Mouse (Mus musculus) embryonic facial prominence, embryonic 15.5 days (tissue): ENCODE measurements at regions not wholly inside any gene's neighbourhood (a gene's known extent, or its start where the extent isn't known, plus 50 kb on each side); places are given as distances from the start of the nearest gene placed in this dataset.

Experiments
- ATAC-seq: fragments of 200-750 bp; cut with Nextera tagmentation; 2 replicates; pipeline ENCODE4 v1.8.0; 2017; ENCODE audit warnings: low read depth, moderate TSS enrichment; ENCODE audit not compliant: insufficient number of reproducible peaks, low FRiP score, low TSS enrichment
- H3K27ac ChIP-seq: fragments of 300-500 bp; sonication (generic); replicated peaks from 2 replicates; pipeline ENCODE4 v1.5.1; 2015; ENCODE audit warnings: mild to moderate bottlenecking, inconsistent platforms
- H3K27me3 ChIP-seq: fragments of 300-500 bp; sonication (generic); 2 replicates; pipeline ENCODE4 v1.6.1; 2015; ENCODE audit warnings: inconsistent platforms
- H3K36me3 ChIP-seq: fragments of 300-500 bp; sonication (generic); 2 replicates; pipeline ENCODE4 v1.6.1; 2015; ENCODE audit warnings: mild to moderate bottlenecking, inconsistent platforms
- H3K4me1 ChIP-seq: fragments of 300-500 bp; sonication (generic); 2 replicates; pipeline ENCODE4 v1.6.1; 2015; ENCODE audit warnings: inconsistent platforms
- H3K4me2 ChIP-seq: fragments of 300-500 bp; sonication (generic); replicated peaks from 2 replicates; pipeline ENCODE4 v1.6.1; 2015; ENCODE audit warnings: mild to moderate bottlenecking, inconsistent platforms
- H3K4me3 ChIP-seq: fragments of 300-500 bp; sonication (generic); replicated peaks from 2 replicates; pipeline ENCODE4 v1.5.1; 2015; ENCODE audit warnings: mild to moderate bottlenecking, inconsistent platforms
- H3K9ac ChIP-seq: fragments of 300-500 bp; sonication (generic); 2 replicates; pipeline ENCODE4 v1.6.1; 2015; ENCODE audit warnings: inconsistent platforms
- H3K9me3 ChIP-seq: fragments of 300-500 bp; sonication (generic); replicated peaks from 2 replicates; pipeline ENCODE4 v1.6.1; 2016; ENCODE audit warnings: inconsistent platforms
- WGBS: fragments of 180-500 bp; shearing (Covaris S2); methylation state at CpG from one replicate; pipeline ENCODE4 v1.1.7; 2015; 5-methylcytosine and 5-hydroxymethylcytosine counted together

DNA sequence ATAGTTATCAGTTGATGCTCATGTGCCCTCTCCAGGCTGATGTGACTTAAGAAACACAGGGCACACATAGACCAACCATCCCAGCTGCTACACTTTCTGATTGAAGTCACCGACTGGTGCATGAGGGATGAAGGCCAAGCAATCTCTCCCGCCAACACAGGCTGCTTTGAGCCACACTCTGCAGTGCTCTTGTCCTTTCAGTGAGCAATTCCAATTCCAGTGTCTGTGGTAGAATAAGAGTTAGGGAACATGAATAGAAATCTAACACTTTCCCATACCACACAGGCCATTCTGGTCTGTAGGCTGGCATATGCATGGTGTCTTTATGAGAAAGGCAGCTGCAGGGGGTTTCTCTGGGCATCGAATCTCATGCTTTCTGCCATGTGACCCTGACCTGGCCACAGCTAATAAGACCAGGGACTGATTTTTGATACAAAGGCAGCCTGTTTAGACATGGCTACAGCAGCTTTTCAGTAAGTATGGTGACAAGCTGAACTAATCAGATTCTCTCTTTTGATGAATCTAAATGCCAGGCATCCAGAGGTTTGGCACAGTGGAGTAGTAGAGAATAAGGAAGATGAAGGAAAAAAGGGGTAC lies 190.5 kb upstream of the Xrcc4 start:
- 63% methylated on average over 3 of the region's 3 CpGs for whole genome bisulfite sequencing

GRCm38 (mm10) chr13:90279355-90279754 lies 189.9 kb upstream of the Xrcc4 start:
- no peaks in the 10 kb centered on the region for H3K27me3 ChIP-seq
- H3K4me3 ChIP-seq, result no peak overlapping the region
- no peak overlapping the region for H3K27ac ChIP-seq
- no peak overlapping the region for H3K4me2 ChIP-seq
- no peaks in the 10 kb centered on the region for H3K4me1 ChIP-seq
- H3K36me3 ChIP-seq, result no peaks in the 10 kb centered on the region
- no peak for ATAC-seq
- H3K9ac ChIP-seq, result no peak overlapping the region
- H3K9me3 ChIP-seq, result no peaks in the 10 kb centered on the region

More for the DNA sequence above, 190.5 kb upstream of the Xrcc4 start:
- no peaks in the 10 kb centered on the region for H3K36me3 ChIP-seq
- no peak overlapping the region for H3K4me2 ChIP-seq
- no peaks in the 10 kb centered on the region for H3K4me1 ChIP-seq
- H3K4me3 ChIP-seq, result no peak overlapping the region
- H3K9ac ChIP-seq, result no peak overlapping the region
- no peaks in the 10 kb centered on the region for H3K9me3 ChIP-seq
- no peak for ATAC-seq
- no peaks in the 10 kb centered on the region for H3K27me3 ChIP-seq
- no peak overlapping the region for H3K27ac ChIP-seq

GRCm38 (mm10) chr13:90259071-90259742 lies 169.8 kb upstream of the Xrcc4 start:
- Histone ChIP-seq H3K9me3 (no peaks in the 10 kb centered on the region), H3K9ac (no peak overlapping the region), H3K4me3 (no peak overlapping the region), H3K36me3 (no peaks in the 10 kb centered on the region), H3K4me1 (no peaks in the 10 kb centered on the region), H3K27me3 (no peaks in the 10 kb centered on the region), H3K4me2 (no peak overlapping the region), H3K27ac (no peak overlapping the region)
- no peak for ATAC-seq
- WGBS, result 53% methylated on average over 3 of the region's 3 CpGs

DNA sequence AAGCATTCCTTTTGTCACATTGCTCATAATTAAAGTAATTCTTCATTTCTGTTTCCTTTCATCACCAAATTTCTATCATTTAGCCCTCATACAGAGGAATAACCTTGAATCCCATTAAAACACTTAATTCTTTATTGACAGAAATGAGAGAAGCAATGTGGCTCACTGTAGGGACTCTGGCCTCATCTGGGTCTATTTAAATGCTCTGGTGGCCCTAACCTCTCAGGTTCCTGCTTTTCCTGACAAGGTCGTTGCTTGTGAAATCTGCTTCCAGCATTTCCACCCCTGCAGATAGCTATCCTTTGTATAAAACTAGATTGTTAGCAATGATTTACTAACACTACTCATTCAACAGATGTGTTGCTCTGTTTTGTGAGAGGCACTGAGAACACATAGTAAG lies 163.6 kb upstream of the Xrcc4 start:
- H3K27me3 ChIP-seq, result no peaks in the 10 kb centered on the region
- no peak overlapping the region for H3K9ac ChIP-seq
- no peak for ATAC-seq
- H3K36me3 ChIP-seq, result no peaks in the 10 kb centered on the region
- H3K4me2 ChIP-seq, result no peak overlapping the region
- H3K27ac ChIP-seq, result no peak overlapping the region
- H3K4me3 ChIP-seq, result no peak overlapping the region
- 10% methylated on average over 1 of the region's 1 CpGs for WGBS
- no peaks in the 10 kb centered on the region for H3K9me3 ChIP-seq
- no peaks in the 10 kb centered on the region for H3K4me1 ChIP-seq

DNA sequence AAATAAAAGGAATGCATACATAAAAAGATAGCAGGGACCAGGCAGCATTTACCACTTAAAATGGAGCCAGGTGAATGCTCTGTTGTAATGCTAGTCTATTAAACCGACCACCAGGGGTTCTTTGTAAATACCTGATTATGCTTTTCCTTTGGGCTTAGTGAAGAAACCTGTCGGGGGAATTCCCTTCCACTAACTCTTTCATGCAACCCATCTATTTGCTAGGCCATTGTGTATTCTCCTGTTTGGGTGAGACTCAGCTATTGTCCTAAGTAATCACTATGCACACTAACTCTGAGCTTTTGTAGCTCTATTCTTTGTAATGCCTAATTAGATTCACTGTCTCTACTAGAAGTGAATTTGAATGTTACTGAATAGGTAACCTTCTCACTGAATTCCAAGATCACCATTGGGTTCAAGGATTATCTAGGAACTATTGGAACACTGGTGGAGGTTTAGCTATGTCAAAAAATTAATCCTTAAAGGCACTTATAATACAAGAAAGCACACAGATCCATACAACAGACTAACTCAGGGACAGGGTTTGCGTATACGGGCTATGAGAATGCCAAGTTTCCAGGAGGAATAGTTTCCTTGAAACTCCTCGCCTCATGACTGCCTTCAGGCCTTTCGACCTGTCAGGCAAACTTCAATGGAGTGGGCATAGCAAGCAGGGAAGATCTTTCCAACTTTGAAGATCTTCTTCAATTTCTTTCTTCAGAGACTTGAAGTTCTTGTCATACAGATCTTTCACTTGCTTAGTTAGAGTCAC lies 156.8 kb upstream of the Xrcc4 start:
- H3K9ac ChIP-seq, result no peak overlapping the region
- no peak overlapping the region for H3K4me3 ChIP-seq
- H3K9me3 ChIP-seq, result no peaks in the 10 kb centered on the region
- no peaks in the 10 kb centered on the region for H3K4me1 ChIP-seq
- H3K36me3 ChIP-seq, result no peaks in the 10 kb centered on the region
- WGBS, result 84% methylated on average over 6 of the region's 6 CpGs
- H3K27me3 ChIP-seq, result no peaks in the 10 kb centered on the region
- H3K4me2 ChIP-seq, result no peak overlapping the region
- ATAC-seq, result no peak
- H3K27ac ChIP-seq, result no peak overlapping the region

- Histone ChIP-seq H3K27ac (no peak overlapping the region), H3K4me1 (no peaks in the 10 kb centered on the region), H3K4me3 (no peak overlapping the region), H3K4me2 (no peak overlapping the region), H3K9me3 (no peaks in the 10 kb centered on the region), H3K36me3 (no peaks in the 10 kb centered on the region), H3K9ac (no peak overlapping the region), H3K27me3 (no peaks in the 10 kb centered on the region)
- 27% methylated on average over 4 of the region's 4 CpGs for WGBS
- no peak for ATAC-seq
Measured at GRCm38 (mm10) chr13:90238331-90238730, 148.9 kb upstream of the Xrcc4 start.

GRCm38 (mm10) chr13:90233986-90234385 lies 144.6 kb upstream of the Xrcc4 start:
- Histone ChIP-seq H3K4me3 (no peak overlapping the region), H3K27ac (no peak overlapping the region), H3K4me1 (no peaks in the 10 kb centered on the region), H3K9ac (no peak overlapping the region), H3K27me3 (no peaks in the 10 kb centered on the region), H3K9me3 (no peaks in the 10 kb centered on the region), H3K4me2 (no peak overlapping the region), H3K36me3 (no peaks in the 10 kb centered on the region)
- WGBS, result 81% methylated on average over 1 of the region's 1 CpGs
- no peak for ATAC-seq

GRCm38 (mm10) chr13:90233561-90233960 lies 144.2 kb upstream of the Xrcc4 start:
- Histone ChIP-seq H3K4me3 (no peak overlapping the region), H3K4me1 (no peaks in the 10 kb centered on the region), H3K27ac (no peak overlapping the region), H3K27me3 (no peaks in the 10 kb centered on the region), H3K9me3 (no peaks in the 10 kb centered on the region), H3K4me2 (no peak overlapping the region), H3K36me3 (no peaks in the 10 kb centered on the region), H3K9ac (no peak overlapping the region)
- 84% methylated on average over 3 of the region's 3 CpGs for WGBS
- no peak for ATAC-seq

DNA sequence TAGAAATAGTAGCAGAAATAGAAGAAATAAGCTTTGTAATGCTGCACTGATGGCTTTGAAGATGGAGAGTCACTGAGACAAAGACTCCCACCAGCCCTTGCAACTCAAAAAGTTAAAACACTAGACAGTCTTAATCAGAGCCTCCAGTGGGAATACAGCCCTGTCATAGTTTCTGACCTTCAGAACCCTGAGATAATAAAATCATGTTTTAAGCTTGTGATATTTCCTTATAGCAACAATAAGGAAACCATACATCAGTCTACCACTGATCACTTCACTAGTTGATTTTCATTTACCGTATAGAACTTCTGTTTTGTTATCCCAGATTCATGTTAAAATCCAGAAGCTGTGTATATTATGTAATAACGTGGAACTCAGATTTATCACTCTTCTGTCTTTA lies 139.7 kb upstream of the Xrcc4 start:
- no peak overlapping the region for H3K4me2 ChIP-seq
- no peaks in the 10 kb centered on the region for H3K27me3 ChIP-seq
- H3K36me3 ChIP-seq, result no peaks in the 10 kb centered on the region
- no peaks in the 10 kb centered on the region for H3K9me3 ChIP-seq
- H3K4me1 ChIP-seq, result no peaks in the 10 kb centered on the region
- no peak overlapping the region for H3K9ac ChIP-seq
- no peak for ATAC-seq
- no peak overlapping the region for H3K4me3 ChIP-seq
- H3K27ac ChIP-seq, result no peak overlapping the region
- 95% methylated on average over 2 of the region's 2 CpGs for WGBS

- Histone ChIP-seq H3K4me3 (no peak overlapping the region), H3K4me2 (no peak overlapping the region), H3K4me1 (no peaks in the 10 kb centered on the region), H3K27ac (no peak overlapping the region), H3K27me3 (no peaks in the 10 kb centered on the region), H3K9ac (no peak overlapping the region), H3K9me3 (no peaks in the 10 kb centered on the region), H3K36me3 (no peaks in the 10 kb centered on the region)
- 84% methylated on average over 2 of the region's 2 CpGs for WGBS
- ATAC-seq, result no peak
Measured at GRCm38 (mm10) chr13:90226212-90226611, 136.8 kb upstream of the Xrcc4 start.

DNA sequence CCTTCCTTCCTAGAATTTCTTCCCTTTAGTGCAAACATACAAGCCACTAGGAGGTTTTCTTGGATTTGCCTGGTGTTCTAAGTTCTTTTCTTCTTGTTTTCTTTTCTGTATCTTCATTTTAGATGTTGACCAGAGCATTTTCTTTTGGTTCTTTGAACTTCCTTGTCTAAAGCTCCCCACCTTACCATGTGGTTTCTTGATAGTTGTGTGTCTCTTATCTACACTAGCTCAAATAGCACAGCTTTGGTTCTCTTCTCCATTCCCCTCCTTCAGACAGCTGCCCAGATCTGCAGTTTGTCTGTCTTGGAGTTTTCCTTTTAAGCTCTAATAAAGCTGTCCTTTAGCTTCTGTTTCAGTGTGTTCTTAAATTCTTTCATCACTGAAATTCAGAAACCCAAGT lies 123.0 kb upstream of the Xrcc4 start:
- no peak overlapping the region for H3K4me3 ChIP-seq
- ATAC-seq, result no peak
- no peak overlapping the region for H3K4me2 ChIP-seq
- no peaks in the 10 kb centered on the region for H3K27me3 ChIP-seq
- no peaks in the 10 kb centered on the region for H3K36me3 ChIP-seq
- H3K9me3 ChIP-seq, result no peaks in the 10 kb centered on the region
- H3K9ac ChIP-seq, result no peak overlapping the region
- no peak overlapping the region for H3K27ac ChIP-seq
- H3K4me1 ChIP-seq, result no peaks in the 10 kb centered on the region

- no peak overlapping the region for H3K4me3 ChIP-seq
Measured at GRCm38 (mm10) chr13:90207875-90208274, 118.5 kb upstream of the Xrcc4 start.

More at GRCm38 (mm10) chr13:90207875-90208274, 118.5 kb upstream of the Xrcc4 start:
- Histone ChIP-seq H3K9ac (no peak overlapping the region), H3K27me3 (no peaks in the 10 kb centered on the region), H3K36me3 (no peaks in the 10 kb centered on the region), H3K4me1 (no peaks in the 10 kb centered on the region), H3K27ac (no peak overlapping the region), H3K9me3 (no peaks in the 10 kb centered on the region), H3K4me2 (no peak overlapping the region)
- ATAC-seq, result no peak
